Mouse (Mus musculus) liver, embryonic 11.5 days (tissue): Measurements from ENCODE around the gene Vsig8. TPM values are rescaled to one million over a fixed set of nuclear protein-coding genes. Genes with fewer than 3 reads are reported as not detected.
A peak's percentile ranks its signal among the peaks of the same experiment; 100 is the strongest.

Source experiments
- ATAC-seq: fragments of 200-750 bp; cut with Nextera tagmentation; replicated peaks from 2 replicates; pipeline ENCODE4 v1.8.0; 2017; ENCODE audit warnings: moderate number of reproducible peaks, mild to moderate bottlenecking, moderate TSS enrichment, moderate library complexity; ENCODE audit not compliant: low FRiP score
- DNase-seq: peaks from one replicate; pipeline ENCODE4 v3.0.0-alpha.2; 2017; ENCODE audit warnings: low spot score
- H3K27ac ChIP-seq: fragments of 300-500 bp; sonication (generic); 2 replicates; pipeline ENCODE4 v1.5.1; 2014; ENCODE audit warnings: mild to moderate bottlenecking, low read depth, low read length, control low read depth
- H3K27me3 ChIP-seq: fragments of 300-500 bp; sonication (generic); replicated peaks from 2 replicates; pipeline ENCODE4 v1.6.1; 2014; ENCODE audit warnings: low read length, mixed read lengths; ENCODE audit not compliant: control insufficient read depth, insufficient read depth
- H3K36me3 ChIP-seq: fragments of 300-500 bp; sonication (generic); 2 replicates; pipeline ENCODE4 v1.6.1; 2014; ENCODE audit warnings: mild to moderate bottlenecking, low read length, moderate library complexity, mixed read lengths; ENCODE audit not compliant: control insufficient read depth, insufficient read depth
- H3K4me1 ChIP-seq: fragments of 300-500 bp; sonication (generic); replicated peaks from 2 replicates; pipeline ENCODE4 v1.6.1; 2014; ENCODE audit warnings: low read length, mixed read lengths; ENCODE audit not compliant: control insufficient read depth, insufficient read depth
- H3K4me2 ChIP-seq: fragments of 300-500 bp; sonication (generic); 2 replicates; pipeline ENCODE4 v1.6.1; 2014; ENCODE audit warnings: mild to moderate bottlenecking, control low read depth, moderate library complexity
- H3K4me3 ChIP-seq: fragments of 300-500 bp; sonication (generic); 2 replicates; pipeline ENCODE4 v1.5.1; 2014; ENCODE audit warnings: low read depth, low read length, control low read depth
- H3K9ac ChIP-seq: fragments of 300-500 bp; sonication (generic); 2 replicates; pipeline ENCODE4 v1.6.1; 2014; ENCODE audit warnings: low read depth, low read length, control low read depth
- H3K9me3 ChIP-seq: fragments of 300-500 bp; sonication (generic); 2 replicates; pipeline ENCODE4 v1.6.1; 2016; ENCODE audit warnings: low read length, inconsistent platforms, mixed read lengths; ENCODE audit not compliant: control insufficient read depth
- WGBS: fragments of 180-500 bp; shearing (Covaris S2); extraction: QIAGEN DNeasy Blood & Tissue Kit; methylation state at CpG from one replicate; pipeline ENCODE4 v1.1.7; 2014; 5-methylcytosine and 5-hydroxymethylcytosine counted together
- polyA plus RNA-seq: library from polyadenylated mRNA; unstranded; fragments of >200 nt; fragmentation: Nextera tagmentation; extraction: Ambion mirVana; gene quantifications from 2 replicates; pipeline ENCODE4 v1.2.1, GENCODE M21; 2014

The Vsig8 gene
- polyA plus RNA-seq, 1 experiment from 2014 or later: not detected

GRCm38 (mm10) chr1:172552623-172553022, 3.1 kb upstream of the Vsig8 start:
- Histone ChIP-seq H3K9me3 (no peaks in the 10 kb centered on the region), H3K4me2 (no peak overlapping the region), H3K4me3 (no peak overlapping the region), H3K27ac (no peak overlapping the region), H3K27me3 (peaks cover 14% of the 10 kb centered on the region), H3K36me3 (no peaks in the 10 kb centered on the region), H3K4me1 (0 out of 2 replicates have a peak, but pooled peaks cover 6% of the 10 kb centered on the region), H3K9ac (no peak overlapping the region)
- no peak for ATAC-seq
- DNase-seq: no peak
- WGBS: 54% methylated on average over 1 of the region's 1 CpGs

GRCm38 (mm10) chr1:172562641-172563464, 7.1 kb downstream of the Vsig8 start:
- WGBS: 1% methylated on average over 63 of the region's 66 CpGs
- peak overlapping the region; percentile 56 for H3K4me3 ChIP-seq
- DNase-seq (peak; percentile 67), ATAC-seq (peak; percentile 63)
- no peak overlapping the region for H3K9ac ChIP-seq
- H3K27ac ChIP-seq: no peak overlapping the region
- H3K4me1 ChIP-seq: no peaks in the 10 kb centered on the region
- peaks cover 56% of the 10 kb centered on the region for H3K27me3 ChIP-seq
- H3K4me2 ChIP-seq: peak overlapping the region; percentile 89
- H3K9me3 ChIP-seq: no peaks in the 10 kb centered on the region
- no peaks in the 10 kb centered on the region for H3K36me3 ChIP-seq

- Histone ChIP-seq H3K9ac (no peak overlapping the region), H3K27me3 (peaks cover 56% of the 10 kb centered on the region)
- 6% methylated on average over 10 of the region's 10 CpGs for WGBS
Observed at GRCm38 (mm10) chr1:172563465-172563828, 7.7 kb downstream of the Vsig8 start.

DNA sequence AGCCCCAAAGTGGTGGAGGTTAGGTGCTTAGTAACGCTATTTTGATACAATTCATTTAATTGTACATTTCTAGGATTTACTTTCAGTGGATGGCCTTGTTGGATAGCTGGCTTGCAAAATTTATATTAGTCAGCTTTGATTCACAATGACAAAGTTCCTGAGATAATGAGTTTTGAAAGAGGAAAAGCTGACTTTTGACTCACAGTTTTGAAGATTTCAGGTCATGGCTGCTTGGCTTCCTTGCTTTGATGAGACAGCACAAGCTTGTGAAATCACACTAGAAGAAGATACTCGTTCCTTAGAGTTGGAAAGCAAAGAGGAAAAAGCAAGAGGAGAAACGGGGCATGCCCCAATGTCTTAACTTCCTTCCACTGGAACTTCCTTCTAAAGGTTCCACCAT, 10.4 kb downstream of the Vsig8 start:
- Histone ChIP-seq H3K27me3 (peaks cover 37% of the 10 kb centered on the region), H3K27ac (no peak overlapping the region), H3K9me3 (no peaks in the 10 kb centered on the region), H3K4me3 (no peak overlapping the region), H3K9ac (no peak overlapping the region), H3K36me3 (no peaks in the 10 kb centered on the region), H3K4me1 (no peaks in the 10 kb centered on the region), H3K4me2 (no peak overlapping the region)
- ATAC-seq (no peak), DNase-seq (no peak)
- 51% methylated on average over 3 of the region's 3 CpGs for WGBS

More at GRCm38 (mm10) chr1:172563465-172563828, 7.7 kb downstream of the Vsig8 start:
- no peaks in the 10 kb centered on the region for H3K36me3 ChIP-seq
- no peaks in the 10 kb centered on the region for H3K9me3 ChIP-seq
- no peaks in the 10 kb centered on the region for H3K4me1 ChIP-seq
- DNase-seq: no peak
- H3K4me2 ChIP-seq: peak overlapping the region; percentile 89
- no peak overlapping the region for H3K27ac ChIP-seq
- H3K4me3 ChIP-seq: peak overlapping the region; percentile 56
- ATAC-seq: no peak

- no peak for ATAC-seq
- Histone ChIP-seq H3K4me3 (no peak overlapping the region), H3K4me1 (no peaks in the 10 kb centered on the region), H3K9me3 (no peaks in the 10 kb centered on the region), H3K27me3 (peaks cover 24% of the 10 kb centered on the region), H3K36me3 (no peaks in the 10 kb centered on the region), H3K9ac (no peak overlapping the region), H3K27ac (no peak overlapping the region), H3K4me2 (no peak overlapping the region)
- no peak for DNase-seq
- WGBS: 54% methylated on average over 4 of the region's 4 CpGs
Observed at GRCm38 (mm10) chr1:172567758-172568157, 12.0 kb downstream of the Vsig8 start.

GRCm38 (mm10) chr1:172580116-172580515, 24.4 kb downstream of the Vsig8 start:
- H3K4me2 ChIP-seq: no peak overlapping the region
- no peak for DNase-seq
- H3K9ac ChIP-seq: no peak overlapping the region
- no peak overlapping the region for H3K27ac ChIP-seq
- H3K9me3 ChIP-seq: no peaks in the 10 kb centered on the region
- no peaks in the 10 kb centered on the region for H3K4me1 ChIP-seq
- H3K27me3 ChIP-seq: peaks cover 6% of the 10 kb centered on the region; the same call in 1 of the 2 replicates
- WGBS: 69% methylated on average over 6 of the region's 6 CpGs
- H3K36me3 ChIP-seq: no peaks in the 10 kb centered on the region
- H3K4me3 ChIP-seq: no peak overlapping the region
- ATAC-seq: no peak

DNA sequence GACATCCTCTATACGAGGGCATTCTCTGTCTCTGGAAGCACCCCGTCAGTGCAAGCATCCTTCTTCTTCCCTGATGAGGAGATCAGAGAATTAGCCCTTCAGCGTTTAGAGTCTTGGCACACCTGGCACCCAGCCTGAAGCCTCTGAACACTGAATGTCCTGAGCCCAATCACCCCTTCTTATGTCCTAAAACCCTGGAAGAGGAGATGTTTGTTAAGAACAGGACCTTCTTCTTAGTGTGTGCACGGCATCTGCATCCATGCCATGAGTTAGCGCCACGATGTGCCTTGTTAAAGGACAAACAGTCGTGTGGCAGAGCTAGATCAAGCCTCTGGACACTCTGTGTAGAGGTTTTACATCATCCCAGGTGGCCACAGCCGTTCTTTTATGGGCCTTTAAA, 26.7 kb downstream of the Vsig8 start:
- no peak for DNase-seq
- H3K4me1 ChIP-seq: no peaks in the 10 kb centered on the region
- H3K27ac ChIP-seq: no peak overlapping the region
- WGBS: 80% methylated on average over 8 of the region's 8 CpGs
- H3K4me2 ChIP-seq: no peak overlapping the region
- no peak overlapping the region for H3K4me3 ChIP-seq
- H3K9ac ChIP-seq: no peak overlapping the region
- H3K27me3 ChIP-seq: peaks cover 16% of the 10 kb centered on the region
- no peak for ATAC-seq
- no peaks in the 10 kb centered on the region for H3K9me3 ChIP-seq
- H3K36me3 ChIP-seq: no peaks in the 10 kb centered on the region

DNA sequence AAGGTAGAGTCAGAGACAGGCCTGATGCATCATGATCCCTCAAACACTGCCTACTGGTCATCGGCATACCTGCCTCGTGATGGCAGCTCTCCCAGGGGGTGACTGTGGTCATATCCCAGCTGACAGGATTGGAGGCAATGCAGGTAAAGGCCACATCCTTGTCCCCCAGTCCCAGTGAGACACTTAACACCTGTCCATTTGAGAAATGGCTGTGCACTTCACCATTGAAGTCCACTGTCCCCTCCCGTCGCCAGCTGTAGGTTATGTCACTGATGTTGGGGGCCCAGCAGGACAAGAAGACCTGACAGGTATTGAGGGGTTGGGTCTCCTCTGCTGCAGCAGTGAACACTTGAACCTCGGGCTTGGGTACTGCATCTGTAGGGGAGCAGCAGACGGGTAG, 28.5 kb downstream of the Vsig8 start:
- H3K27me3 ChIP-seq: peaks cover 16% of the 10 kb centered on the region
- H3K4me2 ChIP-seq: no peak overlapping the region
- WGBS: 83% methylated on average over 6 of the region's 6 CpGs
- no peak overlapping the region for H3K9ac ChIP-seq
- no peak overlapping the region for H3K4me3 ChIP-seq
- H3K9me3 ChIP-seq: no peaks in the 10 kb centered on the region
- no peak overlapping the region for H3K27ac ChIP-seq
- no peaks in the 10 kb centered on the region for H3K4me1 ChIP-seq
- ATAC-seq (no peak), DNase-seq (no peak)
- H3K36me3 ChIP-seq: no peaks in the 10 kb centered on the region

DNA sequence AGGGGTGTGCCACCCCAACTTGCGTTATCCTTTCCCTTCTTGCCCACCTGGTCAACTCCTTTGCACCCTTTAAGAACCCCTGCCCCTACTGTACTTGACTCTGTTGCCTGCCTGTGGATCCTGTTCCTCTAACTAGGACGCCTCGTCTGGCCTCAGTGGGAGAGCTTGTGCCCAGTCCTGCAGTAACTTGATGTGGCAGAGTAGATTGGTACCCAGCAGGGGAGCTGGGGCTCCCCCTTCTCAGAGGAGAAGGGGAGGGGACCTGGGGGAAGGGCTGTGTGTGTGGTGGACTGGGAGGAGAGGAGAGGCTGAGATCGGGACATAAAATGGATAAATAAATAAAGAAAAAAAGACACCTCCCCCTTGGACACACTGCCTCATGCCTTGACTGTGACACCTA, 29.3 kb downstream of the Vsig8 start:
- WGBS: 49% methylated on average over 4 of the region's 4 CpGs
- no peak overlapping the region for H3K27ac ChIP-seq
- no peak overlapping the region for H3K4me2 ChIP-seq
- DNase-seq (no peak), ATAC-seq (no peak)
- H3K9me3 ChIP-seq: no peaks in the 10 kb centered on the region
- no peak overlapping the region for H3K9ac ChIP-seq
- H3K4me1 ChIP-seq: no peaks in the 10 kb centered on the region
- H3K4me3 ChIP-seq: no peak overlapping the region
- H3K27me3 ChIP-seq: peaks cover 16% of the 10 kb centered on the region
- no peaks in the 10 kb centered on the region for H3K36me3 ChIP-seq
